Mouse (Mus musculus) kidney, adult 2 months (tissue): ENCODE results near the gene Tns4.

ENCODE experiments used
- CTCF ChIP-seq: fragments of 200-500 bp; conservative IDR thresholded peaks from 2 replicates; pipeline ENCODE4 v1.5.1; 2011; ENCODE audit warnings: low read depth, mild to moderate bottlenecking, control low read depth, low read length, moderate library complexity, mixed read lengths; ENCODE audit not compliant: insufficient read depth, insufficient read length
- POLR2A ChIP-seq: fragments of 200-500 bp; IDR thresholded peaks from one replicate; pipeline ENCODE4 v1.6.1; 2011; ENCODE audit warnings: low read depth, low read length, control low read depth

DNA sequence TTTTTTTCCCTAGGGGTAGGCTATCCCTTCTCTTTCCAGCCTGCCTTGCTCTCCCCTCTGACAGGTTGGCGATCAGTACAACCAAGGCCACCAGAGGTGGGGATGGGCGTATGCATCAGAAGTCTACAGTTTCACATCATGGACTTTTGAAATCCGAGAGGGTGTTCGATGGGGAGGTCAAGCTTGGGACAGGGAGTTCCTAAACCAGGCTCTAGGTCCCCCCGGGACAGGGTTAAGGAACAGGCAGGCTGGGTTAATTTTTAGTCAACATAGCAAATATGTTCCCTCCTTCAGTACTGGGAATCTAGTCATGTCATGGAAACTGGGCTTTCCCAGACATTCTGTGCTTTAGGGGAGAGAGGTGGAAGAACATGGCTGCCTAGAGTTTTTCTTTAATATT lies 44.8 kb downstream of the Tns4 start:
- TF ChIP-seq CTCF (no peak), POLR2A (no peak)
